27 mouse cellular contexts compared by ENCODE assay signal in the genomic region with DNA sequence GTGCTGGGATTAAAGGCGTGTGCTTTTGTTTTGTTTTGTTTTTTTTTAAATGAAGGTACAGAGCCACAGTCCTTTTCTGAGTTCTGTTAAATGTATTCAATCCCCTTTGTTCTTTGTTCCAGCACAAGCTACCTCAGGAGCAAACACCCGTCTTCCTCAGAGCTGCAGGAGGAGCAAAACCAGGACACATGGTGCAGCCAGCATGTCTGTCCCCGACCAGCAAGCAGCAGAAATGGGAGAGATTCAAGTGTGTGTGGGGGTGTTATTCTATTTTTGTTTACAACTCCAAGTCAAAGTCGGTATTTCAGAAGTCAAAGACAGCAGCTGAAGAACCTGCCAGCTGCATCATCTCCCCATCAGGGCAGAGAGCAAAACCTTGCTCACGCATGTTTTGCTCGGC. TPM values are rescaled to one million over a fixed set of nuclear protein-coding genes. Genes with fewer than 3 reads are reported as not detected.
"Had no signal": no experiment of that assay in that cellular context is flagged by ENCODE, and none has a peak within 500 bp of the region (broad histone marks: within the 10 kb centered on the region; RNA-seq: fewer than 3 reads in every experiment).

No protein-coding gene starts in this region.

- H3K4me3 ChIP-seq: gastrocnemius, adult 2 months; heart, adult 2 months; heart, embryonic 13.5 days; heart, embryonic 15.5 days; hindbrain, embryonic 10.5 days; hindbrain, embryonic 12.5 days; intestine, embryonic 15.5 days; layer of hippocampus, adult 2 months; left cerebral cortex, adult 2 months; limb, embryonic 10.5 days; limb, embryonic 12.5 days; liver, embryonic 13.5 days had no signal

- DNase-seq: gastrocnemius, adult 2 months; gastrocnemius, postnatal 10 days; gastrocnemius, postnatal 25 days; heart, adult 2 months; heart, postnatal 14 days; heart, postnatal 4 days; kidney, adult 18-20 months; kidney, adult 8-10 months; kidney, postnatal 10 days; kidney, postnatal 25 days; kidney, postnatal 4 days; liver; liver, embryonic 13.5 days had no signal

- ATAC-seq: hindbrain, embryonic 16.5 days; inflammation-experienced regulatory T-cells, adult 6 months; intestine, embryonic 15.5 days; intestine, postnatal 0 days had no signal

- H3K27ac ChIP-seq: gastrocnemius, adult 2 months; heart, adult 2 months; heart, embryonic 13.5 days; heart, embryonic 15.5 days; hindbrain, embryonic 10.5 days; hindbrain, embryonic 12.5 days; hindbrain, embryonic 14.5 days; intestine, embryonic 15.5 days; layer of hippocampus, adult 2 months; left cerebral cortex, adult 2 months; limb, embryonic 10.5 days; limb, embryonic 12.5 days; liver, embryonic 13.5 days had no signal

- H3K4me1 ChIP-seq: heart, embryonic 13.5 days; heart, embryonic 15.5 days; intestine, embryonic 15.5 days; limb, embryonic 10.5 days; limb, embryonic 12.5 days; liver, embryonic 13.5 days had no signal

RNA-seq across cellular contexts. Expression of gene Chadl, which starts 16.7 kb away (rescaled TPM):
- total RNA-seq: granulocyte monocyte progenitor cell, adult 5-6 weeks had no signal
